Mouse (Mus musculus): ENCODE measurements around the gene Npepps.
"Not testable (repeated sequence)": the region's sequence is repeated elsewhere in the genome, so short reads cannot be mapped to it uniquely, and the experiment has no call there.

Npepps gene

DNA sequence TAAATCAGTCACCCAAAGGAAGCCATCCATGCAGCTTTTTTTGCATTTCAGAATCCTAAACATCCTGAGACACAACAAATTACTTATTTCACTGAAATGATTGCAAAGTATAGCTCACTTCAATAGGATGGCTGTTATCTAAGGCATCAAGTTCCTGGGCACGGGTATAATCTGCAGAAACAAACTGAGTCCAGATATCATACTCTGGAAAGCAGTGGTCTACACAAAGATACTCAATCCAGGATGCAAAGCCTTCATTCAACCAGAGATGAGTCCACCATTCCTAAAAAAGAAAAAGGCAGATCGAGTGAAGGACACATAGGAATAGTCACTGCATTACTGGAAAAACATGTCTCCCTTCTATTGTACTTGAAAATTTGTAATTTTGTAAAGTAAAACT, 42.5 kb downstream of the Npepps start:
- no peak for DNase-seq (ENCODE audit: low spot score)

DNA sequence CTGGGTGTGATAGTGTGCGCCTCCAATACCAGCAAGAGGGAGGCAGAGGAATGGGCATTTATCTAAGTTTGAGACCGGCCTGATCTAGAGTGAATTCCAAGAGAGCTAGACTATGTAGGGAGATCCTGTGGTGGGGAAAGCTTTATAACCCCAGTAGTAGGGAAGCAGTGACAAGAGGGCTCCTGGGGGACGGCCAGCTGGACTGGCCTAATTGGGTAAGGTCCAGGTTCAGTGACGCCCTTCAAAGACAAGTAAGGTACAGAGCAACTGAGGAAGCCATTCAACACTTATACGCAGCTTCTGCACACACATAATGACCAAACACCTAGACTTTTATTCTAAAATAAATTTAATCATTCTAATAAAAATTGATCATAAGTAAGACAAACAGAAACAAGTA, 48.0 kb downstream of the Npepps start:
- DNase-seq (ENCODE audit: low spot score) = no peak

DNA sequence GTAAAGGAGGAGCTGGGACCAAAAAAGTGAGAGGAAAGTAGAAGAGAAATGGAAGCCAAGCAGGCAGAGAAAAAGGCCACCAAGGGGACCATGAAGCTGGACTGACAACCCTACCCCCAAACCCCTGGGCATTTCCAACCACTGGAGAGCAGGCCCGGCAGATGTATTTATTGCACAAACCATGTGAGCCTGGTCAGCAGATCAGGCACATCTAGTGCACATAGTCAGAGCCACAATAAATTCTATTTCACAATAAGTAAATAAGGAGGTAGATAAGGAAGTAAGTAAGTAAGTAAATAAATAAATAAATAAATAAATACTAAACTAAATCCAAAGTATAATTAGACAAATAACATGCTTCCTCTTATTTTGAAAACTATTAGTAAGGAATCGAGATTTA, 51.0 kb downstream of the Npepps start:
- DNase-seq (ENCODE audit: low spot score) = no peak

- DNase-seq (ENCODE audit: low spot score) = no peak
Observed at GRCm38 (mm10) chr11:97228985-97229384, 51.5 kb downstream of the Npepps start.

GRCm38 (mm10) chr11:97226131-97226530, 54.3 kb downstream of the Npepps start:
- DNase-seq (ENCODE audit: low spot score) = no peak

DNA sequence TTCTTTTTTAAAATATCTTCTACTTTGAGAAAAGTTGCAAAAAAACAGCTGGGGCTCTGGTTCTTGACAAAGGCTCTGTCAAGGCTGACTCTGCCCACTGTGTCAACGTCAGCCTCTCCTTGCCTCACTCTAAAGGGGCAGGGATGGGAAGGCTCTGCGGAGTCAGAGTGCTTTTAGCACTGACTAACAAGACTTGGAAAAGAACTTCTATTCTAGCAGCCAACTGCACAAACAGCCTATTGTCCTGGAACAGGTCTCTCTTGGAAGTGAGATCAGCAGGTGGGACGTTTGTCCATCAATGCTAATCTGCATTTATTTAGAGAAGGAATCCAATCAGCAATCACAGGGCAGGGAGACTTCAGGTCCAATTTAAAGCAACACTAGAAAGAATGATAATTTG, 57.0 kb downstream of the Npepps start:
- no peak for DNase-seq (ENCODE audit: low spot score)

DNA sequence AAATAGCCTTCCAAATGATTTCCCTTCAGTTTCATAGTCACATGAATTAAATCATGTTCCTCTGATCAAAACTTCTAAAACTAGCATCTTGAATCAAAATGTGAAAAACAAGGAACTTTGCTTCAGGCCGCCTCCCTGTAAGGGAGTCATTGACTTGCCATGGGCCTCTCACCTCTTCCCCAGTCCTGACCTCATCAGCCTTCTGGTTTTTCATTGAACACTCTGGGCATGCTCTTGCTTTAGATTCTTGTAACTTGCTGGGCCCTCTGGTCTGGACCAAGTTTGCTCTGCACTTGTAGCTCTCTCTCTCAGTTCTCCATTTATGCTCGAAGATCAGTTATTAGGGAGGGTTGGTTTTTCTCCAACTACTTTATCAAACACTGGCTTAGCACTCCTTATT, 58.8 kb downstream of the Npepps start:
- no peak for DNase-seq (ENCODE audit: low spot score)

- DNase-seq (ENCODE audit: low spot score) = no peak
Observed at GRCm38 (mm10) chr11:97220211-97220610, 60.2 kb downstream of the Npepps start.

DNA sequence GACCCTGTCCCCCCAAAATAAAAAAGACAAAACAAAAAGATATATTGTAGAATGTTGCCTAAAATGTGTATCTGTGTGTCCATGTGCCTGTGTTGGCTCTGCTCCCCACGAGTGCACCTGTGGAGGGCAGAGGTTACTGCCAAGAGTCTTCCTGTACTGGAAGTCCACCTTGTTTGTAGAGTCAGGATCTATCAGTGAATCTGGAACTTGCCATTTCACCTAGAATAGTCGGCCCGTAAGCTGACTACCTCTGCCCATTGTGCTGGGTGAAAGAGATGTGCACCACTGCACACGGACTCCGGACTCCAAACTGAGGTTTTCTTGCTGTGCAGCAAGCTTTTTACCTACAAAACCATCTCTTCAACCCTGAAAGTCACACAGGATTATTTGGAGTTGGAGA, 66.0 kb downstream of the Npepps start:
- DNase-seq (ENCODE audit: low spot score) = no peak

DNA sequence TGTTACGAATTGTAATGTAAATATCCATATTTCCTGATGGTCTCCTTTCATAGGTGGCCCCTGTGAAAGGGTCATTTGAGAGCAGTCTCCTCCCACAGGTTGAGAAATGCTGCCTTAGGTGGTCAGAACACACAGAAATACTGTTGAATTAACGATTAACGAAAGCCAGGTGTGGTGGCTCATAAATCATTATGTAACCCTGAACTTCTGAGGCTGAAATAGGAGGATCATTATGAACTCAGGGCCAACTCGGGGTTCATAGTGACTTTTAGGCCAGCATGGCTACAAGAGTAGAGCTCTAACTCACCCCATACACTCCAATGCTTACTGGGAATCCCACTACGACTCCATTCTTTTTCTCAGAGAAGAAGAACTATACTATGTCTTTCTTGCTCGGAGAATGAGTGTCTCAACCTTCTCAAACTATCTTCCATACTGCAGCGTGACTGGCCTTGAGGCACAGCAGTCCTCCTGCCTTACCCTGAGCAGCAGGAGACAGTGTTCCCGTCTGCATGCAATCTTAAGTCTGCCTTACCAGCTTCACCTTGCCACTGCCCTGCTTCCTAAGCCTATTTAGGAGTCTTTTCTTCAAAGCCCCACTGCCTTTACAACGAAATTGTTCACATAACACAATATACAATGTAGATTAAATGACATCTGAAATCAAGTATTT, 69.6 kb downstream of the Npepps start:
- DNase-seq (ENCODE audit: low spot score) = no peak

DNA sequence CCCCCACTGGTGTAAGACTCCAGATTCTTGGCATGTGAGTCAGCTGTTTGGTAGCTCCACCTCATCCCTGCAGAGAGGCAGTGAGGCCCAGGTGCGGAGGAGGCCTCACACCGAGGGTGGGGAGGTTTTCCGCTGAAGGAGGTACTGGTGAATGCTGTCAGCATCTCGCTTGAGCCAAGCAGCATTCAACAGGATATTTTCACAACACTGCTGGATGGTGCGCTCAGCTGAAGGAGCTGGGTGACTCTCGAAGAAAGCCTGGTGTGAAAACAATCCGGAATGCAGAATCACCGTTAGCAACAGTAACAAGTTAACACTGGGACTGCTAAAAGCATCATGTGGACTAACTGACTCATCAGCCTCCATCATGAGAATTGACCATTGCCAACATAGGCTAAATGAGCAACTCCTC, 73.4 kb downstream of the Npepps start:
- DNase-seq (ENCODE audit: low spot score) = peak; percentile 20

DNA sequence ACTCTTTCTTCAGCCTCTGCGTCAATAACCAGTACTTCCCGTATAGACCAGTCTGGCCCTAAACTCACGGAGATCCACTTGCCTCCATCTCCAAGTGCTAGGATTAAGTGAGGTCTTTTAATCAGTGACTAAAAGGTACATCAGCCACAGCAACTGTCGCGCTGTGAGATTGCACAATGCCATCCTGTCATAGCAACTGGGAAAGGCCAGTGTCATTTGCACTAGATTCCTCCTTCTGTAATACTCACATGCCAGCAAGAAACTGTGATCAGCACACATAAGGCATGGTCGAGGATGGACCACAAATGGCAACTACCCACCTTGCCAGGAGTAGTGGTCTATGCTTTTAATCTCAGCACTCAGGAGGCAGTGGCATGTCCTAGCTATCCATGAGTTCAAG, 80.9 kb downstream of the Npepps start:
- no peak for DNase-seq (ENCODE audit: low spot score)

DNA sequence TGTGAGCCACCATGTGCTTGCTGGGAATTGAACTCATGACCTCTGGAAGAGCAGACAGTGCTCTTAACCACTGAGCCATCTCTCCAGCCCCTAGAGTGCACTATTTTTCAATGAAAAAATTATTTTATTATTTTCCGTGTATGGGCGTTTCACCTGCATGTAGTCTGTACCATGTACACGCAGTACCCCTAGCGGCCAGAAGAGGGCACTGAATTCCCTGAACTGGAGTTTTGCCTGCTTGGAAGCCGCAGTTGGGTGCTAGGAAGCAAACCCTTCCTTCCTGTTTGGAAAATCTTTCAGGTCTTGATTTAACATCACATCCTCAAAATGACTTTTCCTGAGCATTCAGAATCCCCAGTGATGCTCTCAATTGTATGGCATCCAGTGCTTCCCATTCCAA, 81.8 kb downstream of the Npepps start:
- no peak for DNase-seq (ENCODE audit: low spot score)

- no peak for DNase-seq (ENCODE audit: low spot score)
Observed at GRCm38 (mm10) chr11:97197021-97197420, 83.4 kb downstream of the Npepps start.

GRCm38 (mm10) chr11:97196541-97196940, 83.9 kb downstream of the Npepps start:
- no peak for DNase-seq (ENCODE audit: low spot score)

- DNase-seq (ENCODE audit: low spot score) = no peak
Observed at GRCm38 (mm10) chr11:97192621-97192951, 87.9 kb downstream of the Npepps start.

- no peak for DNase-seq (ENCODE audit: low spot score)
Observed at GRCm38 (mm10) chr11:97191915-97192620, 88.4 kb downstream of the Npepps start.

DNA sequence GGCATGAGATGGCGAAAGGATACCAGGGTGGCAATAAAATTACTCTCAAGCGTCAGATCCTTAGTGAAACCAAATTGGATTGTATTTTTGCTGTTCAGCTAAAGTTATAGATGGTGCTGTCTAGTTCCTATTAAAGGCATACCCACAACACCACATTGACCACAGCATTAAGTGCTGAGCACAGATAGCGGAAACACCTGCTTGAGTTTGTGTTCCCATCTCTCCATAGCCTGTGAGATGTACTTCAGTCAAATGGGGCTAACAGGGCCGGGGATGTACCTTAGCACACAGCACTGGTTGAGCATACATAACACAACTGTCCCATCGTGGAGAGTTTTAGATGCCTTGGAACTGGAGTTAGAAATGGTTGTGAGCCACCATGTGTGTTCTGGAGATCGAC, 89.4 kb downstream of the Npepps start:
- no peak for DNase-seq (ENCODE audit: low spot score)

- DNase-seq (ENCODE audit: low spot score) = not testable (repeated sequence)
Observed at GRCm38 (mm10) chr11:97189645-97190044, 90.8 kb downstream of the Npepps start.

DNA sequence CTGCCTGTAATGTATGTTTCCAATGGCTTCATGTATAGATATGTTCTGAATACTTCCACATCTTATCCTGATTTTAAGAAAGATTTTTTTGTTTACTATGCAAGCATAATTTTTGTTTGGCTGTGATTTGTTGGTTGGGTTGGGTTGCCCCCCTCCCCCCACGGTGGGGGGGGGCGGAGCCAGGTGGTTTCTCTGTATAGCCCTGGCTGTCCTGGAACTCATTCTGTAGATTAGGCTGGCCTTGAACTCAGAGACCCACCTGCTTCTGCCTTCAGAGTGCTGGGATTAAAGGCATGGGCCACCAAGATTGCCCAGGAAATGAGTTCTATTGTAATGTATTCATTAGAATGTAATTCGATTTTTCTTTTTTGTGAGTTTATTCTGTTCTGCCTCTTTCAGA, 91.2 kb downstream of the Npepps start:
- no peak for DNase-seq (ENCODE audit: low spot score)

DNA sequence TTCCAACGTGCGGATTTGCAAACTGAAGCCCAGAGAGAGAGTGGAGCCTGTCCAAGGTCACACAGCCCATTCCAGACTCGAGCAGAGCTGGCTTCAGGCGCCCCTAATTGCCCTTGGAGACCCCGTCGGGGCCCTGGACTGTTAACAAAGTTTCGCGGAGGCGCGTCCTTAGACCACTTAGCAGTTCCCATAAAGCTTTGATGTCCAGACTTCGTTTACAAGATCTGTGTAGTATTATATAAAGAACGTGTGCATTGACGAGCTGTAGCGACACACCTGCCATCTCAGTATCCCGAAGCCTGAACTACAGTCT, 91.8 kb downstream of the Npepps start:
- no peak for DNase-seq (ENCODE audit: low spot score)

GRCm38 (mm10) chr11:97187764-97188642, 92.4 kb downstream of the Npepps start, which contains the start of gene Kpnb1:
Gene Kpnb1 (minus strand): TSS chr11:97187881.
- DNase-seq (ENCODE audit: low spot score) = peak; percentile 99

Data from MN1 (cell line).